Mouse (Mus musculus): ENCODE data around the gene Me3. TPM values are rescaled to one million over a fixed set of nuclear protein-coding genes. Genes with fewer than 3 reads are reported as not detected.

Gene Me3
- total RNA-seq, 2 experiments from 2014 or later = 83.3 to 90.8 TPM

DNA sequence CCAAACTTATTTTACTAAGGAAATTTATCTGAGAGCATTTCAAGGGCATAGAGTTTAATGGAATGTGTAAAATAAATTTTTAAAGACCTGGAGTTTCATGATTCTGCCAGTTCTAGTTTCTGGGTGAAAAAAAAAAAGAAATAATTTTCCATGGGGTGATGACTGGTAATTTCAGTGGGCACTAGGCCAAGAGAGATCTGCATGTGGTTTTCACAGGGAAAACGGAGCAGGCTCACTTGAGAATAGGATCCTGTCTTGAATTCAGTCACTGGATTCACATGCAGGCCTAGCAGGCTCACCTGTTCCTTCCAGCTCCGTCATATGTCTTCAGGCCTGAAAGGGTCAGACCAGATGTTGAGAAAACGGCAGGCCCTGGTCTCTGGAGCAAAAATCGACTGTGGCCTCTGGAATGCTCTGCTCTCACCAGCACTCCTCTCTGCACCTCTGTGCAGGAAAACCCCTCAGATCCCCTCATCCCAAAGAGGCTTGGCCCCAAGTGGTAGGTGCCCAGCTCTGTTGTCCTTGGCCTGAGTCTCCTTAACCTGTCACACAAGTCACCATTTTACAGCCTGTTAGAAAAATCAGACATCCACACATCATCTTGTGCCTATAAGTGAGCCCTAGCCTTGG is 196.4 kb downstream of the Me3 start:
- Histone ChIP-seq H3K27ac (no peak overlapping the region), H3K4me3 (no peak overlapping the region)
- TF ChIP-seq CTCF (conservative IDR thresholded peaks at IDR 0.05) = no peak
- DNase-seq (ENCODE audit: low spot score in 2 of 2) = no peak

- no peak for DNase-seq (ENCODE audit: low spot score in 2 of 2)
Measured at GRCm38 (mm10) chr7:89829201-89829600, 197.0 kb downstream of the Me3 start.

GRCm38 (mm10) chr7:89833521-89833920 is 201.3 kb downstream of the Me3 start:
- no peak for DNase-seq (ENCODE audit: low spot score in 2 of 2)
- TF ChIP-seq CTCF (conservative IDR thresholded peaks at IDR 0.05) = no peak
- Histone ChIP-seq H3K27ac (no peak overlapping the region), H3K4me3 (no peak overlapping the region)

More at GRCm38 (mm10) chr7:89829201-89829600, 197.0 kb downstream of the Me3 start:
- no peak overlapping the region for H3K27ac ChIP-seq
- peak; percentile 72 for TF ChIP-seq CTCF (conservative IDR thresholded peaks at IDR 0.05)
- H3K4me3 ChIP-seq = no peak overlapping the region

DNA sequence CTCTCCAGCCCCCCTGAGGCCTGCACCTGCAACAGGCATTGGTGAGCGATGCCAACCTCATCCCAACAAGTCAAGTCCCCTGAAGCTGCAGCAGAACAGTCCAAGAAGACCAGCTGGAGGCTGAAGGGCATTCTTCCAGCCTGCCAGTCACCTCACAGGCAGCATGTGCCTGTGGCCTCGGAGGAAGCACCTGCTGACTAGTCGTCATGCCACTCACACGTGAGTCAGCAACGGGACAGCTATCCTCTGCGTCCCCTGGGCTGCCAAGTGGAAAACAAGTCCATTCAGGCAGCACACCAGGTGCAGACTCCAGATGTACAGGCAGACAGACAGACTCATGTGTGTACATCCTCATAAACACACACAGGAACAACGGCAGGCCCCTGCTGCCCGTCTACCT is 203.4 kb downstream of the Me3 start:
- Histone ChIP-seq H3K27ac (no peak overlapping the region), H3K4me3 (no peak overlapping the region)
- peak in 1 of 2 experiments; percentile 5 for DNase-seq (ENCODE audit: low spot score in 2 of 2)
- no peak for TF ChIP-seq CTCF (conservative IDR thresholded peaks at IDR 0.05)

GRCm38 (mm10) chr7:89836676-89837075 is 204.5 kb downstream of the Me3 start:
- H3K4me3 ChIP-seq = no peak overlapping the region
- no peak overlapping the region for H3K27ac ChIP-seq
- DNase-seq (ENCODE audit: low spot score in 2 of 2) = peak in 1 of 2 experiments; percentile 4
- no peak for TF ChIP-seq CTCF (conservative IDR thresholded peaks at IDR 0.05)

GRCm38 (mm10) chr7:89837841-89838240 is 205.6 kb downstream of the Me3 start:
- no peak overlapping the region for H3K27ac ChIP-seq
- no peak for TF ChIP-seq CTCF (conservative IDR thresholded peaks at IDR 0.05)
- no peak overlapping the region for H3K4me3 ChIP-seq
- DNase-seq (ENCODE audit: low spot score in 2 of 2) = no peak

DNA sequence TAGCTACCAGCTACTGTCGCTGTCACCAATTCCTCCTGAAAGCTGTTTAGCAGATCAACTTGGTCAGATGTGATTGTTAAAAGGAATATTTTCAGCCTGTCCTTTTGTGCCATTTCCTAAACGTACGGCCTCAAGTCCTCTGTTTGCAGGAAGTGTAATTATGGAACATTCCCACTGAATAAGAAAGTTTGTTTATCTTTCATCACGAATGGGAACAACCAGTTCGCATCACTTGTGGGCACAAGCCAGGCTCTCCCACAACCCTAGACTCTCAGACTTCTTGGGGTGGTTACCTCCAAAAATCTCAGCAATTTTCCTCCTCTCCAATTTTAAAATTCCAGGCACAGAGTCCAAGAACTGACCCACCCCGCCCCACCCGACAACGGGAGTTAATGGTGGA is 207.5 kb downstream of the Me3 start:
- H3K4me3 ChIP-seq = no peak overlapping the region
- DNase-seq (ENCODE audit: low spot score in 2 of 2) = peak in 1 of 2 experiments; percentile 3
- no peak overlapping the region for H3K27ac ChIP-seq
- TF ChIP-seq CTCF (conservative IDR thresholded peaks at IDR 0.05) = no peak

DNA sequence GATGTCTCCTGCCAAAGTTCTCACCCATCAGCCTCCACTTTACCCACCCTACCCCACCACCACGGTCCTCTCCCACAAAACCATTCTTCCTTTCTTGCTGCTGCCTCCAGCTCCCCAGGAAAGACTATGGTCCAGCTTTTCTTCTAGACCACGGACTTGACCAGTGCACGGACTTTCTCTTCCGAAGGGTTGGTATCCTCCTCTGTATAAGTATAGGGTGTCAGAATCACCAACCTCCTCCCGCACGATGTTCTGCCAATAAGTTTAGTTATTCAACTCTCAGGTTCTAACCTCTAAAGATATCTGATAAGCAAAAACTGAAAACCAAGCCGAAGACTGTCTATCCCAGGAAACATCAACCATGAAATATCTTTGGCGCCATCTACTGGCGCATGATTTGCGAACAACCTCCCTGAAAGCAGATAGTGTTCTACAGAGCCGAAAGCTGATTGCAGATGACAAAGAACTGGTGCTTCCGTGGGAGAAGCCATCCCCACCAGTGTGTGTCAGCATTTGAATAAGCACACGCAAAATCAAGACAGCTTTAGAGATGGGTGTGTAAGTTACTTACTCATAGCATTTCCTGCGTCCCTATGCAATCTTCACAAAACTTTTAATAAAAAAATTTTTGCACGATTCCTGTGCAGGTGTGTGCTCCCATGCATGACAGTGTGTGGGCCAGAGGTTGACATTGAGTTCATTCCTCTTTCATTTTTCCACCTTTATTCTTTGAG is 209.6 kb downstream of the Me3 start:
- no peak overlapping the region for H3K27ac ChIP-seq
- H3K4me3 ChIP-seq = peak overlapping the region; percentile 27; the same call in 1 of the 2 replicates
- peak; percentile 96 for TF ChIP-seq CTCF (conservative IDR thresholded peaks at IDR 0.05)
- peak; percentile 88 to 91 for DNase-seq (ENCODE audit: low spot score in 2 of 2)

- no peak for TF ChIP-seq CTCF (conservative IDR thresholded peaks at IDR 0.05)
- H3K4me3 ChIP-seq = no peak overlapping the region
- H3K27ac ChIP-seq = no peak overlapping the region
- no peak for DNase-seq (ENCODE audit: low spot score in 2 of 2)
Measured at GRCm38 (mm10) chr7:89842404-89842715, 210.2 kb downstream of the Me3 start.

DNA sequence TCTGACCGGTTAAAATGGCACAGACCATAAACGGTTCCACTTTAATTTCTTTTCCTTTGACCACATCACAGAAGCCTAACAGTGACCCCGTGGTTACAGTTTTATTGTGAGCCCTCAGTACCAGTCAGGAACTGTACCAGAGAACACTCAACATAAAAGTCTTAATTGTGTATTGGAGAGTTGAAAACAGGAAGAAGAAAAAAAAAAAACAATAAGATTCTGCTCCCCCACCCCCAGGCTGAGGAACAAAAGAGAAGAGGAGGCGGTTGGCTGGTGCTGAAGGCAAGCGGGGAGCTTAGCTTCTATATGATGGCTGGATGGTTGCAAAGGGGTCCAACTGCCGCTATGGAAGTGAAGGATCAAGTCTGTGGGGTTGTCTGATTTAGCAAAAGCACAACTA is 210.9 kb downstream of the Me3 start:
- TF ChIP-seq CTCF (conservative IDR thresholded peaks at IDR 0.05) = no peak
- Histone ChIP-seq H3K27ac (no peak overlapping the region), H3K4me3 (no peak overlapping the region)
- DNase-seq (ENCODE audit: low spot score in 2 of 2) = no peak

DNA sequence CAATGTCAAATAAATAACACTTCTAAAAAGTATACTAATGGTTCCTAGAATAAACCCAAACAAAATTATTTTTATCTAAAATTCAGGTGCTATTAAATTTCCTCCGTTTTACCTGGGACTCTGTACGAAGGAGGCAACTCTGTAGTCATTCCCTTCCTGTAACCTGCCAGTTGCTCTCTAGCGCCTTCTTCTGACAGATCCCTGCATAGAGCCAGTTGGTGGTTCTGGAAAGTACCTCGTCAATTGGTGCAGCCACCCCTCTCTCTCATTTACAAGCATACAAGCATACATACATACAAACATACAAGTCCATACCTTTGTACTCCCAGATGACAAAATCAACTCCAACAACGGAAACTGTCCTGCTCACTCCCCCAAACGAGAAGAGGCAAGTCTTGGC is 211.3 kb downstream of the Me3 start:
- peak; percentile 81 for TF ChIP-seq CTCF (conservative IDR thresholded peaks at IDR 0.05)
- no peak for DNase-seq (ENCODE audit: low spot score in 2 of 2)
- H3K27ac ChIP-seq = no peak overlapping the region
- no peak overlapping the region for H3K4me3 ChIP-seq

DNA sequence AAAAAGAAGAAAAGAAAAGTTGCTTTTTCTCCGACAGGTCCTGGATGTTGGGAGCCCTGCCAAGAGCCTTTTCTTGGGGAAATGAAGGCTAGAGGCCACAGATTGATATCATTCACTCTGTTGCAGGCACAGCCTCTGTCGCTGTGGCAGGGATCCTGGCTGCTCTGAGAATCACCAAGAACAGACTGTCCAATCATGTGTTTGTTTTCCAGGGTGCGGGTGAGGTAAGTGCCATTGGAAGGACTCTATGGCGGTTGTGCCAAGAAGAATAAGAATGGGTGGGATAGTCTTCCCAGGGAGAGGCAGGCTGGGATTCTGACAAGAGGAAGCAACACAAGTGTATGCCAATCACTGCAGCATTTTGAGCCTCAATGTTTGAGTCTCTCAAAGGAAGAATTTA is 213.5 kb downstream of the Me3 start:
- Histone ChIP-seq H3K27ac (no peak overlapping the region), H3K4me3 (no peak overlapping the region)
- no peak for TF ChIP-seq CTCF (conservative IDR thresholded peaks at IDR 0.05)
- DNase-seq (ENCODE audit: low spot score in 2 of 2) = no peak

GRCm38 (mm10) chr7:89850510-89850909 is 218.3 kb downstream of the Me3 start:
- Histone ChIP-seq H3K4me3 (no peak overlapping the region), H3K27ac (no peak overlapping the region)
- no peak for DNase-seq (ENCODE audit: low spot score in 2 of 2)
- TF ChIP-seq CTCF (conservative IDR thresholded peaks at IDR 0.05) = no peak

All from layer of hippocampus, adult 2 months (tissue).